Comparison of ENCODE assay signal across 17 mouse cellular contexts in the genomic region with DNA sequence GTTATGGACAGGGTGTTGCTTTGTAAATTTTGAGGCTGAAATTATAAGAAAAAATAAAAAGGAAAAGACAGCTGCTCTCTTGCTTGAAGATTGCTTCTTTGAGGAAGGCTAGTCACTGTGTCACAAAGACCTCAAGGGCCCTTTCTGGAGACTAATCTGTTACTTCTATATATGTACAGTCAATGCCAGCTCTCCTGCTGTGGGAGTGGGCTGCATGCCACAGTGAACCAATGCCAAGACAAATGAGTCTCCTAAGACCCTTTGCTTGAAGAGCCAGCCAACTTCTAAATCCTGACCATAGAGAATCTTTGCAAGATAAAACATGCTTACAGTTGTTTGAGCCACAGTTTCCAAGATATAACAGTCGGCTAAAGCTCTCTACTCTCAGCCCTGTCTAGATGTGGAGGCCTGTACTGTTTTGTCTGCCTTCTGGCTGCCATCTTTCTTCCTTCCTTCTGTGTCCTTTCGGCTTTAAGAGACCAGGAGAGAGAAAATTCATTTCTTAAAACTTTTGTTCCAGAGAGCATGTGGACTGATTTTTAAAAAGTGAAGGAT.
A peak's percentile ranks its signal among the peaks of the same experiment; 100 is the strongest.
DNase-seq lines count a peak whose midpoint lies in the region; ATAC-seq and TF ChIP-seq lines count a peak whose summit lies in the region.
"Had no signal": no experiment of that assay in that cellular context is flagged by ENCODE, and none has a peak within 500 bp of the region (broad histone marks: within the 10 kb centered on the region; RNA-seq: fewer than 3 reads in every experiment).

No protein-coding gene starts in this region.

- 33% methylated on average over 2 of the region's 2 CpGs for WGBS in hindbrain, postnatal 0 days
- WGBS in hindbrain, embryonic 11.5 days, result 84% methylated on average over 2 of the region's 2 CpGs

- H3K4me1 ChIP-seq in hindbrain, postnatal 0 days (ENCODE audit: insufficient read depth, low read length), result 0 out of 2 replicates have a peak, but pooled peaks cover 2% of the 10 kb centered on the region
- no peaks in the 10 kb centered on the region for H3K4me1 ChIP-seq in hindbrain, embryonic 11.5 days (replicated peaks; ENCODE audit: control insufficient read depth, insufficient read depth, low read length)
- H3K4me1 ChIP-seq: intestine, embryonic 15.5 days; limb, embryonic 12.5 days had no signal

- H3K27ac ChIP-seq in hindbrain, postnatal 0 days, result no peak overlapping the region
- no peak overlapping the region for H3K27ac ChIP-seq in hindbrain, embryonic 11.5 days (ENCODE audit: low read depth, low read length)
- H3K27ac ChIP-seq: gastrocnemius, adult 2 months; heart, adult 2 months; intestine, embryonic 15.5 days; limb, embryonic 12.5 days; macrophage had no signal

- H3K4me2 ChIP-seq in hindbrain, postnatal 0 days (ENCODE audit: low read depth, low read length), result no peak overlapping the region
- H3K4me2 ChIP-seq in hindbrain, embryonic 11.5 days (replicated peaks; ENCODE audit: low read depth, low read length), result no peak overlapping the region
- H3K4me2 ChIP-seq: intestine, embryonic 15.5 days; limb, embryonic 12.5 days had no signal

- H3K36me3 ChIP-seq in hindbrain, postnatal 0 days (ENCODE audit: insufficient read depth, low read length), result no peaks in the 10 kb centered on the region
- no peaks in the 10 kb centered on the region for H3K36me3 ChIP-seq in hindbrain, embryonic 11.5 days (ENCODE audit: control insufficient read depth, insufficient read depth, low read length)
- H3K36me3 ChIP-seq: intestine, embryonic 15.5 days; limb, embryonic 12.5 days had no signal

- no peaks in the 10 kb centered on the region for H3K9me3 ChIP-seq in hindbrain, postnatal 0 days (ENCODE audit: low read length)
- no peaks in the 10 kb centered on the region for H3K9me3 ChIP-seq in hindbrain, embryonic 11.5 days (ENCODE audit: control insufficient read depth, low read length)
- H3K9me3 ChIP-seq: intestine, embryonic 15.5 days; limb, embryonic 12.5 days had no signal

- no peak overlapping the region for H3K4me3 ChIP-seq in hindbrain, postnatal 0 days (ENCODE audit: low read length)
- H3K4me3 ChIP-seq in hindbrain, embryonic 11.5 days (ENCODE audit: low read depth, low read length), result no peak overlapping the region
- H3K4me3 ChIP-seq: erythroblast, embryonic 14.5 days; gastrocnemius, adult 2 months; heart, adult 2 months; intestine, embryonic 15.5 days; limb, embryonic 12.5 days had no signal

- peak; percentile 81 for DNase-seq in hindbrain, postnatal 0 days (ENCODE audit: low spot score)
- DNase-seq in hindbrain, embryonic 11.5 days (ENCODE audit: low spot score), result no peak
- peak; percentile 44 to 64 for DNase-seq in right cerebral cortex, postnatal 10 days (ENCODE audit: low spot score in 2 of 2)
- no peak for DNase-seq in right cerebral cortex, postnatal 36 days (ENCODE audit: low spot score in 2 of 2)
- peak; percentile 61 for DNase-seq in cerebellum, adult 9-11 months
- no peak for DNase-seq in Muller cell, postnatal 12 days (ENCODE audit: inconsistent ontology term)
- DNase-seq in lung, postnatal 14 days, result no peak
- DNase-seq: embryo, embryonic 11 days; gastrocnemius, adult 2 months; heart, adult 2 months; heart, postnatal 10 days; layer of hippocampus, adult 9-11 months; liver, postnatal 0 days had no signal

- H3K27me3 ChIP-seq in hindbrain, postnatal 0 days (ENCODE audit: insufficient read depth, low read length), result no peaks in the 10 kb centered on the region
- H3K27me3 ChIP-seq in hindbrain, embryonic 11.5 days (ENCODE audit: control insufficient read depth, insufficient read depth, low read length), result no peaks in the 10 kb centered on the region
- H3K27me3 ChIP-seq: intestine, embryonic 15.5 days; limb, embryonic 12.5 days had no signal

- no peak overlapping the region for H3K9ac ChIP-seq in hindbrain, postnatal 0 days (replicated peaks; ENCODE audit: low read length)
- H3K9ac ChIP-seq in hindbrain, embryonic 11.5 days (ENCODE audit: low read depth, low read length), result no peak overlapping the region
- H3K9ac ChIP-seq: intestine, embryonic 15.5 days; limb, embryonic 12.5 days; liver, postnatal 0 days had no signal

- no peak for ATAC-seq in hindbrain, postnatal 0 days
- no peak for ATAC-seq in hindbrain, embryonic 11.5 days (ENCODE audit: low FRiP score)
- ATAC-seq: intestine, embryonic 15.5 days; liver, postnatal 0 days had no signal

- no peak for TF ChIP-seq CTCF in hindbrain, postnatal 0 days (IDR thresholded peaks at IDR 0.05; ENCODE audit: low read depth)

Comparison
In these comparisons a context has a peak if more than half of its experiments do, and no peak if none do; other contexts are left out.
1. DNase-seq: peak in hindbrain, postnatal 0 days (single experiment), right cerebral cortex, postnatal 10 days (2 of 2) and cerebellum, adult 9-11 months (single experiment); none in hindbrain, embryonic 11.5 days (single experiment), right cerebral cortex, postnatal 36 days (0 of 2), Muller cell, postnatal 12 days (single experiment) and lung, postnatal 14 days (single experiment).